Mouse (Mus musculus) stomach, embryonic 14.5 days (tissue): ENCODE data around the gene Rhox3a. TPM values are rescaled to one million over a fixed set of nuclear protein-coding genes. Genes with fewer than 3 reads are reported as not detected.
"Not testable (repeated sequence)": the region's sequence is repeated elsewhere in the genome, so short reads cannot be mapped to it uniquely, and the experiment has no call there.

Experiments used
- ATAC-seq: fragments of 200-750 bp; cut with Nextera tagmentation; 2 replicates; pipeline ENCODE4 v1.8.0; 2017; ENCODE audit warnings: low read depth, moderate TSS enrichment; ENCODE audit not compliant: insufficient number of reproducible peaks, insufficient read depth, low FRiP score
- H3K27ac ChIP-seq: fragments of 300-500 bp; sonication (generic); 2 replicates; pipeline ENCODE4 v1.5.1; 2014; ENCODE audit warnings: mild to moderate bottlenecking, low read length, moderate library complexity, mixed read lengths
- H3K27me3 ChIP-seq: fragments of 300-500 bp; sonication (generic); 2 replicates; pipeline ENCODE4 v1.6.1; 2014; ENCODE audit warnings: low read length, control low read depth, mixed read lengths; ENCODE audit not compliant: control insufficient read depth, insufficient read depth
- H3K36me3 ChIP-seq: fragments of 300-500 bp; sonication (generic); 2 replicates; pipeline ENCODE4 v1.6.1; 2014; ENCODE audit warnings: mild to moderate bottlenecking, control low read depth, low read length, moderate library complexity, mixed read lengths; ENCODE audit not compliant: control insufficient read depth, insufficient read depth
- H3K4me1 ChIP-seq: fragments of 300-500 bp; sonication (generic); 2 replicates; pipeline ENCODE4 v1.6.1; 2014; ENCODE audit warnings: low read length, control low read depth, mixed read lengths; ENCODE audit not compliant: control insufficient read depth, insufficient read depth
- H3K4me2 ChIP-seq: fragments of 300-500 bp; sonication (generic); replicated peaks from 2 replicates; pipeline ENCODE4 v1.6.1; 2014; ENCODE audit warnings: low read depth, low read length, control low read depth
- H3K4me3 ChIP-seq: fragments of 300-500 bp; sonication (generic); 2 replicates; pipeline ENCODE4 v1.5.1; 2014; ENCODE audit warnings: low read depth, low read length, control low read depth
- H3K9ac ChIP-seq: fragments of 300-500 bp; sonication (generic); replicated peaks from 2 replicates; pipeline ENCODE4 v1.6.1; 2014; ENCODE audit warnings: low read depth, mild to moderate bottlenecking, control low read depth, low read length, moderate library complexity, mixed read lengths
- H3K9me3 ChIP-seq: fragments of 300-500 bp; sonication (generic); 2 replicates; pipeline ENCODE4 v1.6.1; 2016; ENCODE audit warnings: low read depth, low read length, control low read depth; ENCODE audit not compliant: control insufficient read depth
- WGBS: fragments of 180-500 bp; shearing (Covaris S2); extraction: QIAGEN DNeasy Blood & Tissue Kit; methylation state at CpG from one replicate; pipeline ENCODE4 v1.1.7; 2014; 5-methylcytosine and 5-hydroxymethylcytosine counted together
- polyA plus RNA-seq: library from polyadenylated mRNA; unstranded; fragments of >200 nt; fragmentation: Nextera tagmentation; extraction: Ambion mirVana; gene quantifications from 2 replicates; pipeline ENCODE4 v1.2.1, GENCODE M21; 2014

The Rhox3a gene
- polyA plus RNA-seq, result not detected in 2 replicates

DNA sequence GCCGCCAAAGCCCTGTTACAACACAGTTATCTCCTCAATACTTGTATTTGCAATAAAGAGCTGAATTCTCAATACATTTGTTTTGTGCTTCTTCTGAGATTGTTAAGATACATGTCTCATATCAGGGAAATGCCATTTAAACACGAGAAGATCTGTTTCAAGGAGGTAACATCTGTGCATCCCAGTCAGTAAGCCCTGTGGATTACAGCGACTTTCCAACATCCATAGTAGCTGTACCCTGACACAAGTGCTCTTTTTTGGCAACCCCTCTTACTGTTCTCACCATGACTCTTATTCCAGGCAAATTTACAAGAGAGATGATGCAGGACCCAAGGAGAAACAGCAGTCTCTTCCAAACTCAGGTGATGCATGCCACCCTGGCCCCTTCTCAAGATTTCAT, at the start of gene Rhox3a:
Gene Rhox3a, plus strand, starts transcription at position 301 of the 400 bp plus-strand sequence.
- not testable (repeated sequence) for H3K4me2 ChIP-seq, H3K9me3 ChIP-seq, H3K9ac ChIP-seq, ATAC-seq, H3K36me3 ChIP-seq, H3K27ac ChIP-seq, H3K4me1 ChIP-seq, H3K27me3 ChIP-seq, H3K4me3 ChIP-seq
- WGBS, result 75% methylated on average over 1 of the region's 3 CpGs

- no peak within 1 kb of the TSS for H3K9ac ChIP-seq
- no peaks in the 10 kb centered on the region for H3K36me3 ChIP-seq
- no peak within 1 kb of the TSS for H3K4me3 ChIP-seq
- ATAC-seq, result no peak
- H3K9me3 ChIP-seq, result no peaks in the 10 kb centered on the region
- H3K4me2 ChIP-seq, result no peak within 1 kb of the TSS
- H3K4me1 ChIP-seq, result no peaks in the 10 kb centered on the region
- no peak within 1 kb of the TSS for H3K27ac ChIP-seq
- 81% methylated on average over 10 of the region's 10 CpGs for WGBS
- H3K27me3 ChIP-seq, result no peaks in the 10 kb centered on the region
Measured at GRCm38 (mm10) chrX:37210941-37211340, 38.8 kb upstream of the Rhox3a start, which contains the start of gene Gm9. Gene Gm9, minus strand, starts transcription at chrX:37211041.

- not testable (repeated sequence) for H3K4me2 ChIP-seq, H3K9me3 ChIP-seq, H3K4me3 ChIP-seq, H3K4me1 ChIP-seq, H3K27ac ChIP-seq, H3K27me3 ChIP-seq, H3K36me3 ChIP-seq, H3K9ac ChIP-seq, ATAC-seq
- WGBS, result 67% methylated on average over 1 of the region's 1 CpGs
Measured at GRCm38 (mm10) chrX:37222158-37222557, 27.6 kb upstream of the Rhox3a start, which contains the start of gene Rhox1. Gene Rhox1, minus strand, starts transcription at chrX:37222258.

DNA sequence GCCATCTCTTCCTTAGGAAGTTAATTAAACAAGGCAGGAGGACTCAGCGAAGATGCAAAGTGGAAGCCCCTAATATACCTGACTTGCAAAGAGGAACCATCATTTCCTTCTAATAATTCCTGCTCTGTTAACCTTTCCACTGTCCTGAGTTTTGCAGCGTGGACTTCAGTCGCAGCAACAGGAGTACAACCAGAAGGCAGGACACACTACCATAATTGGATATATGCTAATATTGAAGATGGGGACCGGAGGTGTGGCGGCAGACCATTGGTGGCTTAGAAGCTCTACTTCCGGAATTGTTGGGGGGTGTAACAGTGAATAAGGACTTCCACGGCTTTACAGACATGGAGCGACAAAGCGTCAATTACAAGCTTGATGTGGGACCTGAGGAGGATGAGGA, 5.0 kb upstream of the Rhox3a start, which contains the start of gene Rhox2a:
Gene Rhox2a, plus strand, starts transcription at position 301 of the 400 bp plus-strand sequence.
- H3K4me3 ChIP-seq, H3K36me3 ChIP-seq, ATAC-seq, H3K9ac ChIP-seq, H3K27ac ChIP-seq, H3K27me3 ChIP-seq, H3K4me2 ChIP-seq, H3K9me3 ChIP-seq, H3K4me1 ChIP-seq: not testable (repeated sequence)
- whole genome bisulfite sequencing, result no CpG with 5 or more reads among the region's 9 CpGs

DNA sequence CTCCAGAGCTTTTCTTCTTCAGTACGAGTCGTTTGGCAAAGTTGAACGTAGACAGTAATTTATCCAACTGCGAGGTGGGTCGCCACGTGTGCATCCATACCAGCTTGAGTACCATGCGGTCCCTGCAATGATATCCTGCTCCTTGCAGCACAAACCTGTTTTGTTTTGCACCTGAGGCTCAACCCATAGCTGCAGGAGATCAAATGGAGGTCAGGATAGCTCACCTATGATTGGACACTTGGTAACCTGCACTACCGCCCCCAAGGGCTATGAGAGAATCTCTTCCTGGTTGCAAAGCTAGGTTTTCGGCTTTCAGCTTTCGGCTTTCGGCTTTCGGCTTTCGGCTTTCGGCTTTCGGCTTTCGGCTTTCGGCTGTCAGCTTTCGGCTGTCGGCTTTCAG, 15.3 kb downstream of the Rhox3a start, which contains the start of gene Rhox4a:
Gene Rhox4a, plus strand, starts transcription at position 301 of the 400 bp plus-strand sequence.
- H3K27ac ChIP-seq, H3K36me3 ChIP-seq, H3K4me3 ChIP-seq, ATAC-seq, H3K27me3 ChIP-seq, H3K9me3 ChIP-seq, H3K4me1 ChIP-seq, H3K4me2 ChIP-seq, H3K9ac ChIP-seq: not testable (repeated sequence)
- WGBS, result 98% methylated on average over 7 of the region's 19 CpGs

Other genes with a start within 250 kb of the Rhox3a start
- gene Sowahd, start 201.1 kb upstream of the Rhox3a start, polyA plus RNA-seq, result 0.27 TPM in 1 of 2 replicates, not detected in the other
- gene Rpl39, start 164.5 kb upstream of the Rhox3a start, polyA plus RNA-seq, result 674 and 682 TPM in 2 replicates
- 25.4 and 26.3 TPM in 2 replicates for gene Upf3b, start 139.6 kb upstream of the Rhox3a start, polyA plus RNA-seq
- gene Nkap, start 123.1 kb upstream of the Rhox3a start, polyA plus RNA-seq, result 19.0 and 19.3 TPM in 2 replicates
- 0.13 TPM in 1 of 2 replicates, not detected in the other for gene Akap14, start 81.1 kb upstream of the Rhox3a start, polyA plus RNA-seq
- 400 and 468 TPM in 2 replicates for gene Ndufa1, start 58.8 kb upstream of the Rhox3a start, polyA plus RNA-seq
- 10.5 and 10.7 TPM in 2 replicates for gene Rnf113a1, start 58.7 kb upstream of the Rhox3a start, polyA plus RNA-seq
- gene Gm9, start 38.9 kb upstream of the Rhox3a start, polyA plus RNA-seq, result not detected in 2 replicates
- gene Rhox1, start 27.7 kb upstream of the Rhox3a start, polyA plus RNA-seq, result not detected in 2 replicates
- gene Rhox2a, start 4.9 kb upstream of the Rhox3a start, polyA plus RNA-seq, result not detected in 2 replicates
- gene Rhox4a, start 15.4 kb downstream of the Rhox3a start, polyA plus RNA-seq, result not detected in 2 replicates
- gene Rhox3a2, start 130.1 kb downstream of the Rhox3a start, polyA plus RNA-seq, result not detected in 2 replicates
- not detected in 2 replicates for gene Rhox4a2, start 140.9 kb downstream of the Rhox3a start, polyA plus RNA-seq
- not detected in 2 replicates for gene Rhox2b, start 162.1 kb downstream of the Rhox3a start, polyA plus RNA-seq
- gene Rhox4b, start 182.6 kb downstream of the Rhox3a start, polyA plus RNA-seq, result not detected in 2 replicates
- gene Rhox2c, start 203.8 kb downstream of the Rhox3a start, polyA plus RNA-seq, result not detected in 2 replicates
- gene Rhox3c, start 208.7 kb downstream of the Rhox3a start, polyA plus RNA-seq, result not detected in 2 replicates
- not detected in 2 replicates for gene Rhox4c, start 230.4 kb downstream of the Rhox3a start, polyA plus RNA-seq
- not detected in 2 replicates for gene Rhox2d, start 243.5 kb downstream of the Rhox3a start, polyA plus RNA-seq